Mouse (Mus musculus): Measurements from ENCODE around the gene Arl5a.

DNA sequence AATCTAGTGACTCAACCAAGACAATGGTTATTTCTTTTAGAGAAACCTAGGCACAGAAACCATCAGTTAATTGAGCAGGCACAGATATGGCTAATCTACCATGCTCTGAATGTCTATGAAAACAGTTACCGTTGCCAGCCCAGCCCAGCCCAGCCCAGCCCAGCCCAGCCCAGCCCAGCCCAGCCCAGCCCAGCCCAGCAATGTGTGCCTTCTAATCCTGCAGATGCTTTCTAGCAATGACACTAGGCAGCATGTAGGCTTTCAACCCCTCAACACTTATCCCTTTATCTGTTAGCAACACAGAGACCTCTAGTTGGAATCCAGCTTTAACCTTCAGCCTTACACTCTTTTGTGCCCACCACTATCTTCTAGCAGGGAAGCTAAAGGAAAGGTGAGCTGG, 24.2 kb upstream of the Arl5a start:
- TF ChIP-seq CTCF (IDR thresholded peaks at IDR 0.05; ENCODE audit: low read depth, low read length) (no peak), GATA1 (IDR thresholded peaks at IDR 0.05; ENCODE audit: borderline replicate concordance, low read length) (no peak), GATA2 (IDR thresholded peaks at IDR 0.05; ENCODE audit: borderline replicate concordance, low read depth, low read length) (no peak), TAL1 (conservative IDR thresholded peaks at IDR 0.05; ENCODE audit: low read depth, low read length) (no peak)
